Mouse (Mus musculus) CD4-positive naive resting alpha-beta T cell, adult 57 days (primary cell): ENCODE data around the gene Mcl1. TPM values are rescaled to one million over a fixed set of nuclear protein-coding genes. Genes with fewer than 3 reads are reported as not detected.

ENCODE experiments used
- total RNA-seq: library from RNA; stranded (reverse); gene quantifications from one replicate; pipeline ENCODE4 v1.2.4, GENCODE M21; 2023

Gene Mcl1
- total RNA-seq = 357 TPM

GRCm38 (mm10) chr3:95658236-95658867 lies at the start of gene Mcl1:
Gene Mcl1, plus strand, starts transcription at chr3:95658788.

GRCm38 (mm10) chr3:95624628-95625503 lies 33.7 kb upstream of the Mcl1 start, which contains the start of gene Ensa:
Gene Ensa, plus strand, starts transcription at chr3:95624993.

GRCm38 (mm10) chr3:95687524-95688421 lies 29.2 kb downstream of the Mcl1 start, which contains the start of gene Adamtsl4:
Gene Adamtsl4, minus strand, starts transcription at chr3:95687917.

Other genes with a start within 250 kb of the Mcl1 start
- gene Arnt, start 224.4 kb upstream of the Mcl1 start, total RNA-seq = 74.5 TPM
- 1.5 TPM for gene Ctsk, start 159.5 kb upstream of the Mcl1 start, total RNA-seq
- gene Ctss, start 132.0 kb upstream of the Mcl1 start, total RNA-seq = 108 TPM
- gene Hormad1, start 99.1 kb upstream of the Mcl1 start, total RNA-seq = not detected
- gene Golph3l, start 69.9 kb upstream of the Mcl1 start, total RNA-seq = 23.1 TPM
- gene Ensa, start 33.8 kb upstream of the Mcl1 start, total RNA-seq = 123 TPM
- 14.0 TPM for gene Adamtsl4, start 29.1 kb downstream of the Mcl1 start, total RNA-seq
- gene Ecm1, start 80.8 kb downstream of the Mcl1 start, total RNA-seq = 170 TPM
- gene Tars2, start 101.4 kb downstream of the Mcl1 start, total RNA-seq = 127 TPM
- 114 TPM for gene Rprd2, start 160.1 kb downstream of the Mcl1 start, total RNA-seq
- gene Prpf3, start 197.1 kb downstream of the Mcl1 start, total RNA-seq = 74.2 TPM
- 76.7 TPM for gene Mrps21, start 212.7 kb downstream of the Mcl1 start, total RNA-seq
- 23.9 TPM for gene Ciart, start 223.5 kb downstream of the Mcl1 start, total RNA-seq
- 2.3 TPM for gene BC028528, start 233.2 kb downstream of the Mcl1 start, total RNA-seq
- 47.5 TPM for gene Aph1a, start 235.2 kb downstream of the Mcl1 start, total RNA-seq
- gene Car14, start 245.9 kb downstream of the Mcl1 start, total RNA-seq = not detected